Mouse (Mus musculus): ENCODE measurements around the gene Gm20538. TPM values are rescaled to one million over a fixed set of nuclear protein-coding genes. Genes with fewer than 3 reads are reported as not detected.

The Gm20538 gene
- total and polyA plus RNA-seq, 2 experiments from 2014 or later: not detected

DNA sequence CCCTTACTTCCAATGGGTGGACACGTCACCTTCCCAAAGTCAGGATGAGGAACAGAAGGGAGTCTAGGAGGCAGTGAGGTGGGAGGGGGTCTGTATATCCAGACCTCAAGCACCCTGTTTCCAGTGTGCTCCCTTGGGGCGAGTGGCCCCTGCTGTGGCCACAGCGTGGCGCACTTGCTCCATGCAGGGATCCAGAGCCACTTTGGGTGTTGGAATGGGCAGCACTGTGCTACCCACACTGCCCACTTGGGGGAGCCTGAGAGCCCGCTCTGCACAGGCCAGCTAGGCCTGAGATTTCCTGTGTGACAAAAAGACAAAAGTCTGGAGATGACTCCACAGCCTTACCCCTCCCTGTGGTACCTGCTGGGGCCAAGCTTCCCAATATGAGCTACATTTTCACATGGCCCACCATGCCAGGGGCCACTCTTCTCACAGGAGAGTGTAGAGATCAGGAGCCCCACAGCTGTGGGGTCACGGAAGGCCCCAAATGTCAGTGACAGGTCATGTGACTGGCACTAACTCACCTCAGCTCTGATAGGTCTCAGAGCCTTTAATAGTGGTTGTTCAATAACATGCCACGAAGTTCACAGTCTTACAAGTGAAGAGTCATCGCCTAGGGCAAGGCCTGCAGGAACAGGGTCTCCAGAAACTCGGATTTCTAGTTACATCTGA, 30.1 kb upstream of the Gm20538 start:
- 31% methylated on average over 9 of the region's 9 CpGs for WGBS
- DNase-seq (ENCODE audit: low spot score) (peak; percentile 90), ATAC-seq (ENCODE audit: low FRiP score) (peak; percentile 77)
- H3K9ac ChIP-seq (replicated peaks; ENCODE audit: low read length, poor library complexity, severe bottlenecking): no peak overlapping the region
- no peaks in the 10 kb centered on the region for H3K4me1 ChIP-seq (ENCODE audit: insufficient read depth, low read length)
- TF ChIP-seq CTCF (IDR thresholded peaks at IDR 0.05): peak; percentile 100
- H3K4me2 ChIP-seq (ENCODE audit: low read depth, low read length, poor library complexity, severe bottlenecking): no peak overlapping the region
- H3K4me3 ChIP-seq (ENCODE audit: low read depth, low read length): no peak overlapping the region
- no peaks in the 10 kb centered on the region for H3K36me3 ChIP-seq (ENCODE audit: insufficient read depth, low read length)
- no peaks in the 10 kb centered on the region for H3K9me3 ChIP-seq (ENCODE audit: low read length)
- H3K27me3 ChIP-seq (ENCODE audit: insufficient read depth, low read length): peaks cover 24% of the 10 kb centered on the region
- no peak overlapping the region for H3K27ac ChIP-seq (ENCODE audit: low read depth, low read length)

DNA sequence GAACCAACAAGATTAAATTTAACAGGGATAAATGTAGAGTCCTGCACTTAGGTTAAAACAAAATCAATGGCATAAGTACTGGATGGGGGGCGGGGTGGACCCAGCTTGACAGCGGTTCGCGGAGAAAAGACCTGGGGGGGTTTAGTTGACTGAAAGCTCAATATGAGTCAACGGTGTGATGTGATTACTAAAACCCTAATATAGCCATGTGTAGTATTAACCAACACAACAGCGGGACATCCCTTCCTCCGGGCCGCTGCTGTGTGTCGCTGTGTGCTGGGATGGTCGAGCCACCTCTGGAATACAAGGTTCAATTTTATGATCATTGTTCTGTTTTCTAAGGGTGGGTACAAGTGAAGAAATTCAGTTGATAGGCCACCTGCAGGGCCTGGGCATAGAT, 29.5 kb upstream of the Gm20538 start:
- Histone ChIP-seq H3K36me3 (ENCODE audit: insufficient read depth, low read length) (no peaks in the 10 kb centered on the region), H3K27ac (ENCODE audit: low read depth, low read length) (no peak overlapping the region), H3K4me2 (ENCODE audit: low read depth, low read length, poor library complexity, severe bottlenecking) (no peak overlapping the region), H3K9me3 (ENCODE audit: low read length) (no peaks in the 10 kb centered on the region), H3K27me3 (ENCODE audit: insufficient read depth, low read length) (peaks cover 24% of the 10 kb centered on the region), H3K4me1 (ENCODE audit: insufficient read depth, low read length) (no peaks in the 10 kb centered on the region), H3K4me3 (ENCODE audit: low read depth, low read length) (no peak overlapping the region), H3K9ac (replicated peaks; ENCODE audit: low read length, poor library complexity, severe bottlenecking) (no peak overlapping the region)
- TF ChIP-seq CTCF (IDR thresholded peaks at IDR 0.05): no peak
- DNase-seq (ENCODE audit: low spot score): no peak
- no peak for ATAC-seq (ENCODE audit: low FRiP score)
- 69% methylated on average over 10 of the region's 10 CpGs for WGBS

DNA sequence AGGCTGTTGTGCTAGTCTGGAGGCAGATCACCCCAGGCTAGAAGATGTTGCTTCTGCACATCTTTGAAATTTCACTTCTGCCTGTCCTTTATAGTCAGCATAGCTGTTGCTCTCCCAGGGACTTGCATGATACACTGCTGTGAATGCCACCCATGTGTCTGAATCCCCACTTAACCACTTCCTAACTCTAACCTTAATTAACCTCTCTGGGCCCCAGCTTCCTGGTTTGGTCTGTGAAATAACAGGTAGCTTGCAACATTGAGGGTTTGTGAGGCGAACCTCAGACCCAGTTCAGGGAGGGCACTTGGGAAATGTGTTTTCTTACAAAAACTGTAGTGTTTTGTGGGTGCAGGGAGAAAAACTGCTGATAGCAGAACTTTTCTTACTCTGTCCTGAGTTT, 25.4 kb upstream of the Gm20538 start:
- no peak for DNase-seq (ENCODE audit: low spot score)
- no peaks in the 10 kb centered on the region for H3K27me3 ChIP-seq (ENCODE audit: insufficient read depth, low read length)
- H3K4me2 ChIP-seq (ENCODE audit: low read depth, low read length, poor library complexity, severe bottlenecking): no peak overlapping the region
- H3K9me3 ChIP-seq (ENCODE audit: low read length): no peaks in the 10 kb centered on the region
- H3K4me3 ChIP-seq (ENCODE audit: low read depth, low read length): no peak overlapping the region
- no peak overlapping the region for H3K27ac ChIP-seq (ENCODE audit: low read depth, low read length)
- WGBS: 71% methylated on average over 1 of the region's 1 CpGs
- ATAC-seq (ENCODE audit: low FRiP score): no peak
- H3K36me3 ChIP-seq (ENCODE audit: insufficient read depth, low read length): peaks cover 16% of the 10 kb centered on the region
- H3K4me1 ChIP-seq (ENCODE audit: insufficient read depth, low read length): no peaks in the 10 kb centered on the region
- TF ChIP-seq CTCF (IDR thresholded peaks at IDR 0.05): no peak
- no peak overlapping the region for H3K9ac ChIP-seq (replicated peaks; ENCODE audit: low read length, poor library complexity, severe bottlenecking)

DNA sequence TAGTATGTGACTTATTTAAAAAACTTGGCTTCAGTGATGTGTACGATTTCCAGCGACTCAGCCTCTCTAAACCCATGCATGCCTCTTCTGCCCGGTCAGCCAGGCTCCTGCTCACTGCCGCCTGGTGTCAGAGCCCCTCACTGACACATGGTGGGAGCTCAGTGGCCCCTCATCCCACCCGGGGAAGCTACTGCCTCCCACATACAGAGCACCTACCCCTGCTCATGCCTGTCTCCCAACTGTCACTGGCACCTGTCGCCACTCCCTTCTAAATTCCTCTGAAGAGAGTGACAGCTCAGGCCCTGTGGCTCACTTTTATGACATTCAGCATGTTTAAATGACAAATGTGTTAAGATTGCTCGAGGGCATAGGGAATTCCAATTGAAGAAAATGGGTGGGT, 23.6 kb upstream of the Gm20538 start:
- Histone ChIP-seq H3K9ac (replicated peaks; ENCODE audit: low read length, poor library complexity, severe bottlenecking) (no peak overlapping the region), H3K27ac (ENCODE audit: low read depth, low read length) (no peak overlapping the region), H3K4me2 (ENCODE audit: low read depth, low read length, poor library complexity, severe bottlenecking) (no peak overlapping the region), H3K4me1 (ENCODE audit: insufficient read depth, low read length) (no peaks in the 10 kb centered on the region), H3K9me3 (ENCODE audit: low read length) (no peaks in the 10 kb centered on the region), H3K4me3 (ENCODE audit: low read depth, low read length) (no peak overlapping the region), H3K36me3 (ENCODE audit: insufficient read depth, low read length) (peaks cover 33% of the 10 kb centered on the region), H3K27me3 (ENCODE audit: insufficient read depth, low read length) (no peaks in the 10 kb centered on the region)
- ATAC-seq (ENCODE audit: low FRiP score): no peak
- 80% methylated on average over 7 of the region's 7 CpGs for WGBS
- no peak for TF ChIP-seq CTCF (IDR thresholded peaks at IDR 0.05)
- no peak for DNase-seq (ENCODE audit: low spot score)

DNA sequence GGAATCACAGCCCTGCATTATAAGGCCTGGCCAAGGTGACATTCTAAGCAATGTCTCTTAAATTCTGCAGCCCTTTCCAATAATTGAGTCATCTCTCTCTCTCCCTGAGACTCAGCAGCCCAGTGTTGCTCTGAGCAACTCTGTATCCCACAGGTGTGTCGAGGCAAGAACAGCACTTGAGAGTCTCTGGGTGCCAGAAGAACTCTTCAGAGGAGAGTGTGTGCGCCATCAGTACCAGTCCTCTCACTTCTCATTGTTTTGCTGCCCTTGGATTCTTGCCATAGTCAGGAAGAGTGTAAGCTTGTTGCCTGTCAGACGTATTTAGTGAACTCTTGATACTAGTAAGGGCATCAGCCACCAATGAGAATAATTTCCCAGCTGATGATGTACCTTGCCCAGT, 15.1 kb upstream of the Gm20538 start:
- DNase-seq (ENCODE audit: low spot score) (no peak), ATAC-seq (ENCODE audit: low FRiP score) (no peak)
- peaks cover 10% of the 10 kb centered on the region for H3K4me1 ChIP-seq (ENCODE audit: insufficient read depth, low read length)
- WGBS: 89% methylated on average over 3 of the region's 3 CpGs
- no peak for TF ChIP-seq CTCF (IDR thresholded peaks at IDR 0.05)
- no peaks in the 10 kb centered on the region for H3K27me3 ChIP-seq (ENCODE audit: insufficient read depth, low read length)
- no peak overlapping the region for H3K9ac ChIP-seq (replicated peaks; ENCODE audit: low read length, poor library complexity, severe bottlenecking)
- H3K27ac ChIP-seq (ENCODE audit: low read depth, low read length): no peak overlapping the region
- peaks cover 67% of the 10 kb centered on the region for H3K36me3 ChIP-seq (ENCODE audit: insufficient read depth, low read length)
- no peak overlapping the region for H3K4me3 ChIP-seq (ENCODE audit: low read depth, low read length)
- no peak overlapping the region for H3K4me2 ChIP-seq (ENCODE audit: low read depth, low read length, poor library complexity, severe bottlenecking)
- H3K9me3 ChIP-seq (ENCODE audit: low read length): no peaks in the 10 kb centered on the region

DNA sequence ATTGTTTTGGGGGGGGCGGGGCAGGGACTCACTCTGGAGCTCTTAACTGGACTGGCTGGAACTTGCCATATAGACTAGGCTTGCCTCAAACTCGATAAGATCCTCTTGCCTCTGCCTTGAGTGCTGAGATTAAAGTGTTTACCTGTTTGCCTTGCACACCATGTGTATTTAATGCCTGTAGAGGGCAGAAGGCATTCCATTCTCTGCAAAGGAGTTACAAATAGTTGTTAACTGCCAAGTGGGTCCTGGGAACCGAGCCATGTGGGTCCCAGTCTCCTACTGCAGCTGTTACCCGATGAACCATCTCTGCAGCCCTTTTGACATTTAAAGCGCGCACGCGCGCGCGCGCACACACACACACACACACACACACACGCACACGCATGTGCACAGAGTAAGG, 11.4 kb upstream of the Gm20538 start:
- WGBS: 90% methylated on average over 14 of the region's 14 CpGs
- Histone ChIP-seq H3K4me2 (ENCODE audit: low read depth, low read length, poor library complexity, severe bottlenecking) (peak overlapping the region; percentile 76), H3K9ac (replicated peaks; ENCODE audit: low read length, poor library complexity, severe bottlenecking) (no peak overlapping the region), H3K9me3 (ENCODE audit: low read length) (no peaks in the 10 kb centered on the region), H3K36me3 (ENCODE audit: insufficient read depth, low read length) (peaks cover 31% of the 10 kb centered on the region), H3K4me1 (ENCODE audit: insufficient read depth, low read length) (peaks cover 10% of the 10 kb centered on the region), H3K4me3 (ENCODE audit: low read depth, low read length) (no peak overlapping the region; the same call in 1 of the 2 replicates), H3K27ac (ENCODE audit: low read depth, low read length) (no peak overlapping the region), H3K27me3 (ENCODE audit: insufficient read depth, low read length) (no peaks in the 10 kb centered on the region)
- ATAC-seq (ENCODE audit: low FRiP score) (no peak), DNase-seq (ENCODE audit: low spot score) (no peak)
- peak; percentile 16; the same call in 1 of the 2 replicates for TF ChIP-seq CTCF (IDR thresholded peaks at IDR 0.05)
